Mouse (Mus musculus) liver, embryonic 14.5 days (tissue): ENCODE data around the gene Carmil1. TPM values are rescaled to one million over a fixed set of nuclear protein-coding genes. Genes with fewer than 3 reads are reported as not detected.

Experiments used
- ATAC-seq: fragments of 200-750 bp; cut with Nextera tagmentation; 2 replicates; pipeline ENCODE4 v1.8.0; 2017; ENCODE audit warnings: moderate number of reproducible peaks, mild to moderate bottlenecking, moderate library complexity; ENCODE audit not compliant: insufficient read depth
- DNase-seq, 3 experiments: peaks; one replicate each; pipeline ENCODE4 v3.0.0-alpha.2; 2012 to 2013; ENCODE audit warnings: low read depth in 3 of 3, low spot score in 3 of 3
- H3K27ac ChIP-seq: fragments of 300-500 bp; sonication (generic); 2 replicates; pipeline ENCODE4 v1.5.1; 2014; ENCODE audit warnings: moderate library complexity, mild to moderate bottlenecking, control low read depth, inconsistent platforms
- H3K27me3 ChIP-seq: fragments of 300-500 bp; sonication (generic); 2 replicates; pipeline ENCODE4 v1.6.1; 2014; ENCODE audit warnings: mild to moderate bottlenecking, low read length, moderate library complexity; ENCODE audit not compliant: control insufficient read depth, insufficient read depth
- H3K36me3 ChIP-seq: fragments of 300-500 bp; sonication (generic); replicated peaks from 2 replicates; pipeline ENCODE4 v1.6.1; 2014; ENCODE audit warnings: low read depth; ENCODE audit not compliant: control insufficient read depth, insufficient read depth
- H3K4me1 ChIP-seq, 2 experiments: fragments of 200-500 bp in 1 of 2; fragments of 300-500 bp in 1 of 2; sonication (generic) in 1 of 2; replicated peaks; 2 replicates each; pipeline ENCODE4 v1.6.1; 2012 to 2014; ENCODE audit warnings: antibody characterized with exemption in 1 of 2, inconsistent platforms in 1 of 2, low read length in 1 of 2; ENCODE audit not compliant: control insufficient read depth in 2 of 2, insufficient read depth in 2 of 2
- H3K4me2 ChIP-seq: fragments of 300-500 bp; sonication (generic); 2 replicates; pipeline ENCODE4 v1.6.1; 2014; ENCODE audit warnings: low read depth, mild to moderate bottlenecking, control low read depth, moderate library complexity
- H3K4me3 ChIP-seq, 2 experiments: fragments of 200-500 bp in 1 of 2; fragments of 300-500 bp in 1 of 2; sonication (generic) in 1 of 2; 2 replicates each; pipeline ENCODE4 v1.5.1; 2012 to 2014; ENCODE audit warnings: low read depth in 2 of 2, low read length in 2 of 2, mild to moderate bottlenecking in 2 of 2, control low read depth in 1 of 2, inconsistent platforms in 1 of 2, moderate library complexity in 1 of 2; ENCODE audit not compliant: insufficient read depth in 1 of 2
- H3K9ac ChIP-seq: fragments of 300-500 bp; sonication (generic); replicated peaks from 2 replicates; pipeline ENCODE4 v1.6.1; 2014; ENCODE audit warnings: mild to moderate bottlenecking, control low read depth, moderate library complexity
- H3K9me3 ChIP-seq: fragments of 300-500 bp; sonication (generic); 2 replicates; pipeline ENCODE4 v1.6.1; 2016; ENCODE audit warnings: low read length, mixed read lengths; ENCODE audit not compliant: control insufficient read depth
- CTCF ChIP-seq: IDR thresholded peaks from 2 replicates; pipeline ENCODE4 v1.5.1; 2016; ENCODE audit warnings: antibody characterized with exemption, low read depth, control low read depth
- EP300 ChIP-seq: IDR thresholded peaks from 2 replicates; pipeline ENCODE4 v1.6.1; 2016; ENCODE audit warnings: antibody characterized with exemption, low read depth
- WGBS: fragments of 180-500 bp; shearing (Covaris S2); extraction: QIAGEN DNeasy Blood & Tissue Kit; methylation state at CpG from one replicate; pipeline ENCODE4 v1.1.7; 2014; ENCODE audit not compliant: insufficient replicate concordance; 5-methylcytosine and 5-hydroxymethylcytosine counted together
- polyA plus RNA-seq, 2 experiments: library from polyadenylated mRNA; depleted of rRNA in 1 of 2; stranded (reverse) in 1 of 2; unstranded in 1 of 2; fragments of >200 nt; fragmentation: Nextera tagmentation in 1 of 2; extraction: Ambion mirVana in 1 of 2; gene quantifications; 2 replicates each; pipeline versions ENCODE4 v1.2.1 to v1.2.3; 2012 to 2014

Carmil1 gene
- polyA plus RNA-seq, 2 experiments = 1.8 to 4.2 TPM

DNA sequence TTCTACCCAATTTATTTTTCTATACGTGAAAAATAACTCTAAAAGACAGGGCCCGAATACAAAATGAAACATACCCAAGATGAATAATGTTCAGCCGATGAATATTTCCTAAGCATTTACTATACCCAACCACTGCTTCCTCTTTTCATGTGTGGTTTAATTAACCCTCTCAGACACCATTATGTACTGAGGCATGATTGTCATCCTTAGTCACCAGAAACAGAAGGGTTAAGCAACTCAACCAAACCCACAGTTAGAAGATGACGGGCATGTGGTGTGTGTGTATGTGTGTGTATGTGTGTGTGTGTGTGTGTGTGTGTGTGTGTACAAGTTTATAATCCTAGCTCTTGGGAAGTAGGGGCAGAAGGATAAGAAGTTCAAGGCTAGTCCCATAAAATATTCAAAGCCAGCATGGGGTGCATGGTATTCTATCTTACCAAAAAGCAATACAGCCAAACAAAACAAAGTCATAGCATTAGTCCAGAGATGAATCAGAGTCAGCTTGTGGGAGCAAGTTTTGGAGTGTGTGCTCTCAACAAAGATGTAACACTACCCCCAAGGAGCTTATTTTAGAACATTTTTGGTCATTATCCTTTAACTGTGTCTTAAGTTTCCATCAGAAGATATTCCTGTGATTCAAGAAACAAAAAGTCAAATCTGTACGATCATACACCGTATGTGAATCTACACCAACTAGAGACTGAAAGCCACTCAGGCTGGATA, 185.6 kb downstream of the Carmil1 start:
- H3K4me1 ChIP-seq = no peaks in the 10 kb centered on the region
- no peak for DNase-seq
- ATAC-seq = no peak
- TF ChIP-seq CTCF = no peak
- TF ChIP-seq EP300 = no peak
- WGBS = 37% methylated on average over 6 of the region's 6 CpGs
- H3K27ac ChIP-seq = no peak overlapping the region
- H3K36me3 ChIP-seq = no peaks in the 10 kb centered on the region
- no peaks in the 10 kb centered on the region for H3K9me3 ChIP-seq
- H3K9ac ChIP-seq = no peak overlapping the region
- no peaks in the 10 kb centered on the region for H3K27me3 ChIP-seq
- H3K4me2 ChIP-seq = no peak overlapping the region
- no peak overlapping the region for H3K4me3 ChIP-seq

GRCm38 (mm10) chr13:24093108-24093507, 187.5 kb downstream of the Carmil1 start:
- Histone ChIP-seq H3K9ac (no peak overlapping the region), H3K36me3 (no peaks in the 10 kb centered on the region), H3K9me3 (no peaks in the 10 kb centered on the region), H3K4me2 (no peak overlapping the region), H3K27me3 (no peaks in the 10 kb centered on the region), H3K4me3 (no peak overlapping the region), H3K27ac (no peak overlapping the region), H3K4me1 (no peaks in the 10 kb centered on the region)
- DNase-seq = no peak
- 57% methylated on average over 3 of the region's 3 CpGs for WGBS
- no peak for ATAC-seq
- TF ChIP-seq CTCF = no peak
- no peak for TF ChIP-seq EP300

DNA sequence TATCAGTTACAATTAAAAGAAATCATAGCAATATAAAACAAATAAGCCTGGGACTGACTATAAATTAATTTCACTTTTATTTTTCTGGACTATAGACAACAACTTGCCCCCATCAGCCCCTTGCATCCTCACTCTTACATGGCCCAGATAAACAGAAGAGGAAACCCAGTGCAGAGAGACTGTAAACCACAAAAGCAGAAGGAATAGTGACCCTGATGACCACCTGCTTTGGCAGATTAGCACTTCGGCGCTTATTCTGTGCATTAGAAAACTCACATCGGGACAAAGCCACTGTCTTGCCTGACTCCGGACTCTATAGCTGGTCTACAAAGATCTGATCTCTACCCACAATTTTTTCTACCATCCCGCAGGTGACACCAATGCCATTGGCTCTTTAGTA, 188.5 kb downstream of the Carmil1 start:
- no peak for DNase-seq
- 12% methylated on average over 5 of the region's 5 CpGs for WGBS
- no peaks in the 10 kb centered on the region for H3K9me3 ChIP-seq

GRCm38 (mm10) chr13:24082153-24082552, 198.4 kb downstream of the Carmil1 start:
- H3K4me2 ChIP-seq = no peak overlapping the region
- no peaks in the 10 kb centered on the region for H3K4me1 ChIP-seq
- H3K4me3 ChIP-seq = no peak overlapping the region
- no peak overlapping the region for H3K27ac ChIP-seq
- H3K27me3 ChIP-seq = no peaks in the 10 kb centered on the region
- H3K9ac ChIP-seq = no peak overlapping the region
- H3K36me3 ChIP-seq = no peaks in the 10 kb centered on the region
- TF ChIP-seq CTCF (no peak), EP300 (no peak)
- DNase-seq (no peak), ATAC-seq (no peak)
- WGBS = 52% methylated on average over 4 of the region's 4 CpGs
- no peaks in the 10 kb centered on the region for H3K9me3 ChIP-seq

More for the DNA sequence above, 188.5 kb downstream of the Carmil1 start:
- H3K27me3 ChIP-seq = no peaks in the 10 kb centered on the region
- H3K36me3 ChIP-seq = no peaks in the 10 kb centered on the region
- no peak overlapping the region for H3K27ac ChIP-seq
- H3K4me3 ChIP-seq = no peak overlapping the region
- no peak overlapping the region for H3K4me2 ChIP-seq
- no peak overlapping the region for H3K9ac ChIP-seq
- ATAC-seq = no peak
- TF ChIP-seq EP300 (no peak), CTCF (no peak)
- no peaks in the 10 kb centered on the region for H3K4me1 ChIP-seq

- no peak for DNase-seq
- no peak for ATAC-seq
- no peaks in the 10 kb centered on the region for H3K9me3 ChIP-seq
- no peak overlapping the region for H3K9ac ChIP-seq
- H3K4me2 ChIP-seq = no peak overlapping the region
- 58% methylated on average over 7 of the region's 7 CpGs for WGBS
- H3K36me3 ChIP-seq = no peaks in the 10 kb centered on the region
- no peak overlapping the region for H3K27ac ChIP-seq
- H3K4me3 ChIP-seq = no peak overlapping the region
- H3K27me3 ChIP-seq = no peaks in the 10 kb centered on the region
- TF ChIP-seq EP300 (no peak), CTCF (no peak)
- H3K4me1 ChIP-seq = no peaks in the 10 kb centered on the region
Observed at GRCm38 (mm10) chr13:24081698-24082097, 198.9 kb downstream of the Carmil1 start.
